Mouse (Mus musculus): ENCODE measurements at regions not wholly inside any gene's neighbourhood (a gene's known extent, or its start where the extent isn't known, plus 50 kb on each side); places are given as distances from the start of the nearest gene placed in this dataset.
A peak's percentile ranks its signal among the peaks of the same experiment; 100 is the strongest.

- H3K36me3 ChIP-seq (ENCODE audit: control insufficient read depth, insufficient read depth, low read length): no peaks in the 10 kb centered on the region
- no peak overlapping the region for H3K4me2 ChIP-seq (ENCODE audit: low read length)
- ATAC-seq (peak; percentile 98), DNase-seq (ENCODE audit: low spot score) (peak; percentile 81)
- 75% methylated on average over 7 of the region's 7 CpGs for WGBS
- H3K4me1 ChIP-seq (ENCODE audit: control insufficient read depth, insufficient read depth, low read length): no peaks in the 10 kb centered on the region
- H3K27me3 ChIP-seq (replicated peaks; ENCODE audit: control insufficient read depth, insufficient read depth, low read length): no peaks in the 10 kb centered on the region
- H3K9ac ChIP-seq (ENCODE audit: low read length): no peak overlapping the region
- no peak overlapping the region for H3K4me3 ChIP-seq (ENCODE audit: low read depth, low read length)
- no peaks in the 10 kb centered on the region for H3K9me3 ChIP-seq (replicated peaks; ENCODE audit: control insufficient read depth, low read length)
- H3K27ac ChIP-seq (ENCODE audit: low read depth, low read length): no peak overlapping the region
Observed at GRCm38 (mm10) chr1:102628061-102628460, 2140.3 kb upstream of the Cdh20 start.

- DNase-seq (ENCODE audit: low spot score) (peak; percentile 5), ATAC-seq (no peak)
- Histone ChIP-seq H3K27ac (ENCODE audit: low read depth, low read length) (no peak overlapping the region), H3K9ac (ENCODE audit: low read length) (no peak overlapping the region), H3K36me3 (ENCODE audit: control insufficient read depth, insufficient read depth, low read length) (no peaks in the 10 kb centered on the region), H3K4me2 (ENCODE audit: low read length) (no peak overlapping the region), H3K9me3 (replicated peaks; ENCODE audit: control insufficient read depth, low read length) (no peaks in the 10 kb centered on the region), H3K27me3 (replicated peaks; ENCODE audit: control insufficient read depth, insufficient read depth, low read length) (no peaks in the 10 kb centered on the region), H3K4me1 (ENCODE audit: control insufficient read depth, insufficient read depth, low read length) (no peaks in the 10 kb centered on the region), H3K4me3 (ENCODE audit: low read depth, low read length) (no peak overlapping the region)
- WGBS: 53% methylated on average over 1 of the region's 1 CpGs
Observed at GRCm38 (mm10) chr1:102644379-102644778, 2123.9 kb upstream of the Cdh20 start.

GRCm38 (mm10) chr1:102687367-102688070 is 2080.8 kb upstream of the Cdh20 start:
- no peak for ATAC-seq
- Histone ChIP-seq H3K27ac (ENCODE audit: low read depth, low read length) (no peak overlapping the region), H3K4me2 (ENCODE audit: low read length) (no peak overlapping the region), H3K4me1 (ENCODE audit: control insufficient read depth, insufficient read depth, low read length) (no peaks in the 10 kb centered on the region), H3K9me3 (replicated peaks; ENCODE audit: control insufficient read depth, low read length) (no peaks in the 10 kb centered on the region), H3K27me3 (replicated peaks; ENCODE audit: control insufficient read depth, insufficient read depth, low read length) (no peaks in the 10 kb centered on the region), H3K36me3 (ENCODE audit: control insufficient read depth, insufficient read depth, low read length) (no peaks in the 10 kb centered on the region), H3K9ac (ENCODE audit: low read length) (no peak overlapping the region), H3K4me3 (ENCODE audit: low read depth, low read length) (no peak overlapping the region)
- WGBS: 82% methylated on average over 2 of the region's 2 CpGs
- no peak for DNase-seq (ENCODE audit: low spot score)

- Histone ChIP-seq H3K4me2 (ENCODE audit: low read length) (no peak overlapping the region), H3K4me1 (ENCODE audit: control insufficient read depth, insufficient read depth, low read length) (no peaks in the 10 kb centered on the region), H3K27ac (ENCODE audit: low read depth, low read length) (no peak overlapping the region), H3K9ac (ENCODE audit: low read length) (no peak overlapping the region), H3K4me3 (ENCODE audit: low read depth, low read length) (no peak overlapping the region), H3K27me3 (replicated peaks; ENCODE audit: control insufficient read depth, insufficient read depth, low read length) (no peaks in the 10 kb centered on the region), H3K9me3 (replicated peaks; ENCODE audit: control insufficient read depth, low read length) (no peaks in the 10 kb centered on the region), H3K36me3 (ENCODE audit: control insufficient read depth, insufficient read depth, low read length) (no peaks in the 10 kb centered on the region)
- DNase-seq (ENCODE audit: low spot score) (no peak), ATAC-seq (no peak)
- WGBS: 67% methylated on average over 2 of the region's 2 CpGs
Observed at GRCm38 (mm10) chr1:102716459-102716858, 2051.9 kb upstream of the Cdh20 start.

- no peak overlapping the region for H3K4me2 ChIP-seq (ENCODE audit: low read length)
- no peaks in the 10 kb centered on the region for H3K4me1 ChIP-seq (ENCODE audit: control insufficient read depth, insufficient read depth, low read length)
- H3K27ac ChIP-seq (ENCODE audit: low read depth, low read length): no peak overlapping the region
- H3K36me3 ChIP-seq (ENCODE audit: control insufficient read depth, insufficient read depth, low read length): no peaks in the 10 kb centered on the region
- no peak for DNase-seq (ENCODE audit: low spot score)
- no peaks in the 10 kb centered on the region for H3K27me3 ChIP-seq (replicated peaks; ENCODE audit: control insufficient read depth, insufficient read depth, low read length)
- ATAC-seq: no peak
- no peak overlapping the region for H3K4me3 ChIP-seq (ENCODE audit: low read depth, low read length)
- no peaks in the 10 kb centered on the region for H3K9me3 ChIP-seq (replicated peaks; ENCODE audit: control insufficient read depth, low read length)
- H3K9ac ChIP-seq (ENCODE audit: low read length): no peak overlapping the region
- 88% methylated on average over 1 of the region's 1 CpGs for WGBS
Observed at GRCm38 (mm10) chr1:102733991-102734390, 2034.3 kb upstream of the Cdh20 start.

- no peak overlapping the region for H3K4me2 ChIP-seq (ENCODE audit: low read length)
- WGBS: 87% methylated on average over 3 of the region's 3 CpGs
- H3K27me3 ChIP-seq (replicated peaks; ENCODE audit: control insufficient read depth, insufficient read depth, low read length): no peaks in the 10 kb centered on the region
- DNase-seq (ENCODE audit: low spot score) (no peak), ATAC-seq (no peak)
- no peaks in the 10 kb centered on the region for H3K9me3 ChIP-seq (replicated peaks; ENCODE audit: control insufficient read depth, low read length)
- no peak overlapping the region for H3K27ac ChIP-seq (ENCODE audit: low read depth, low read length)
- no peaks in the 10 kb centered on the region for H3K4me1 ChIP-seq (ENCODE audit: control insufficient read depth, insufficient read depth, low read length)
- no peaks in the 10 kb centered on the region for H3K36me3 ChIP-seq (ENCODE audit: control insufficient read depth, insufficient read depth, low read length)
- H3K9ac ChIP-seq (ENCODE audit: low read length): no peak overlapping the region
- H3K4me3 ChIP-seq (ENCODE audit: low read depth, low read length): no peak overlapping the region
Observed at GRCm38 (mm10) chr1:102735392-102735791, 2032.9 kb upstream of the Cdh20 start.

GRCm38 (mm10) chr1:102757941-102758340 is 2010.4 kb upstream of the Cdh20 start:
- ATAC-seq: no peak
- Histone ChIP-seq H3K9me3 (replicated peaks; ENCODE audit: control insufficient read depth, low read length) (0 out of 2 replicates have a peak, but pooled peaks cover 3% of the 10 kb centered on the region), H3K27me3 (replicated peaks; ENCODE audit: control insufficient read depth, insufficient read depth, low read length) (no peaks in the 10 kb centered on the region), H3K4me3 (ENCODE audit: low read depth, low read length) (no peak overlapping the region), H3K4me2 (ENCODE audit: low read length) (no peak overlapping the region), H3K36me3 (ENCODE audit: control insufficient read depth, insufficient read depth, low read length) (no peaks in the 10 kb centered on the region), H3K27ac (ENCODE audit: low read depth, low read length) (no peak overlapping the region), H3K9ac (ENCODE audit: low read length) (no peak overlapping the region), H3K4me1 (ENCODE audit: control insufficient read depth, insufficient read depth, low read length) (no peaks in the 10 kb centered on the region)
- WGBS: 62% methylated on average over 1 of the region's 1 CpGs
- DNase-seq (ENCODE audit: low spot score): no peak
